Mouse (Mus musculus) urinary bladder, adult 2 months (tissue): ENCODE results near the gene Phf21a. TPM values are rescaled to one million over a fixed set of nuclear protein-coding genes. Genes with fewer than 3 reads are reported as not detected.

ENCODE experiments used
- DNase-seq: peaks from one replicate; pipeline ENCODE4 v3.0.0; 2022; ENCODE audit warnings: low spot score
- polyA plus RNA-seq: library from polyadenylated mRNA; depleted of rRNA; stranded (reverse); fragments of >200 nt; gene quantifications from 2 replicates; pipeline ENCODE4 v1.2.3, GENCODE M21; 2012

Phf21a gene
- polyA plus RNA-seq, 1 experiment, result 27.1 TPM

DNA sequence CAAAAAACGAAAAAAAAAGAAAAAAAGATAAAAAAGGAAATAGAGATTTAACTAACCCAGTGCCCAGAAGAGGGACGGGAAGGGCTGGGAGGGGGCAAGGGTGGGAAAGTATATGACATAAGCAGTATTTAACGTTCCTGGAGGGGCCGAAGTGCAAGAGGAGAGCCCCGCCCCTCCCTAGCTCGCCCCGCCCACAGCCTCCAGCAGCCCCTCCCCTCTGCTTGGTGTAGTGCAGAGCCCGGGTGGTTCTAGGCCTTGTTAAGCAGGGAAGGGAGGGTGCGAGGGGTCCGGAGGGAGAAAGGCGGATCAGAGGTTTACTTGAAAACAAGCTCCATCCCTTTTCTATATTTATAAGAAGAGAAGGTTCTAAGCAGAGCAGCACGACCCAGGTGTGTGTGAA lies 268.0 kb downstream of the Phf21a start:
- DNase-seq, result no peak

DNA sequence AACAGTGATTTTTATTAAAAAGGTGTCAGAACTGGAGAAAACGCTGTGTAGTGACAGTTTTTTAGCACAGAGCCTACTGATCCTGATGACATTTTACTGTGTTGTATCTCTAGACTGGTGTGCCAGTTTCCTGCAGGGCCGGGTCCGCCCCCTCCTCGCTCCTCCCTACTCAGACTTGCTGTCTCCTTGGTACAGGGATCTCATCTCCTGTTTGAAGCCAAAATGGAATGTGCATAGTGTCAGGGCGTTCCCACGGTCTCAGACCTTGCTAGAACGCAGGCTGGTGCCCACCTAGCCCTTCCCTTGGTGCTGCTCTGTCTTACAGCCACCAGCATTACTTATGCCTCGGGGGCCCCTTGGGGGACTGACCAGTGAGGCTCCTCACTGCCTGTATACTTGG lies 268.9 kb downstream of the Phf21a start:
- DNase-seq, result peak; percentile 13

- no peak for DNase-seq
Measured at GRCm38 (mm10) chr2:92362571-92363228, 269.8 kb downstream of the Phf21a start.

GRCm38 (mm10) chr2:92364086-92364485 lies 271.2 kb downstream of the Phf21a start:
- no peak for DNase-seq

- DNase-seq, result no peak
Measured at GRCm38 (mm10) chr2:92365568-92365967, 272.7 kb downstream of the Phf21a start.

DNA sequence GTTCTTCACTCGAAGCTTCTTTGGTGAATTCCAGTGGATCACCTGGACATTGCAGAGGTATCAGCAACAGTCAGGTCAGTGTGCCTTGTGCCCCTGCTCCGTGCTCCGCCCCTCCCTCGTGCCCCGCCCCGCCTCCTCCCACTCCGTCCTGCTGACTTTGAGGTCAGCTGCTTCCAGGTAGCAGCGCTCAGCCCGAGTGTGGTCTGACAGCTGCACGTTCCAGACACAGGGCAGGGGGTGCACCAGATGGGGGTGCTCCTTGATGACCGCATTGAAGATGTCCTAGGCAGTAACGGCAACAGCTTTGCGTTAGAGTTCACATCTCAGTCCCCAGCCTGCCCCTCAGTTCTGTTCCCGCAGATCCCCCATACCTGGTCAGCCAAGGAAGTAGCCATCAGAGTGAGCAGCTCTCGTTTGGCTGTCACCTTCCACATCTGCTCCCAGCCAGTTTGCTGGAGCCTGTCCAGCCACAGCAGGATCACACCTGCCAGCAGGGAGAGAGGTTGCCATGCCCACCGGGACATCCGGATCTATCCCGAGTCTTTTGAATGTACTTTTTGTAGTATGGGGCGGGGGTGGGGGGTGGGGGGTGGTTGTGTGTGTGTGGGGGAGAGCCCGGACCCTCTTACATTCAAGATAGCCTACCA lies 274.6 kb downstream of the Phf21a start:
- no peak for DNase-seq

DNA sequence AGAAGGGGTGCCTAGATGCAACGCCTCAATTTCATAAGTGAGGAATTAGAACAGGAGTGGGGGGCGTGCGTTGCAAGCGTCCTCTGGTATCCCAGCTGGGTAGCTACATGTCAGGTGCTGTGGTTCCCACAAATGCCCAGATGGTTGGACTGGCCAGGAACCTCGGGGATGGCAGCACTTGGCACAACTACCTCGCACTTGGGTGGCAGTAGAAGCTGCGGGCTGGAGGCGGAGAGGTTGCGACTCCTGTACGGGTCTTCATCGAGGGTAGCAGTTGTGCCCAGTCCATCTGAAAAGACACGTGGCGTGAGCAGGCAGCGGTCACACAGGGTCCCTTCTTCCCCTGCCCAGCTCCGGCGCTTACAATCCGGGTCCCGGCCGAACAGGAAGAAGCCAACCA lies 277.5 kb downstream of the Phf21a start:
- DNase-seq, result no peak

DNA sequence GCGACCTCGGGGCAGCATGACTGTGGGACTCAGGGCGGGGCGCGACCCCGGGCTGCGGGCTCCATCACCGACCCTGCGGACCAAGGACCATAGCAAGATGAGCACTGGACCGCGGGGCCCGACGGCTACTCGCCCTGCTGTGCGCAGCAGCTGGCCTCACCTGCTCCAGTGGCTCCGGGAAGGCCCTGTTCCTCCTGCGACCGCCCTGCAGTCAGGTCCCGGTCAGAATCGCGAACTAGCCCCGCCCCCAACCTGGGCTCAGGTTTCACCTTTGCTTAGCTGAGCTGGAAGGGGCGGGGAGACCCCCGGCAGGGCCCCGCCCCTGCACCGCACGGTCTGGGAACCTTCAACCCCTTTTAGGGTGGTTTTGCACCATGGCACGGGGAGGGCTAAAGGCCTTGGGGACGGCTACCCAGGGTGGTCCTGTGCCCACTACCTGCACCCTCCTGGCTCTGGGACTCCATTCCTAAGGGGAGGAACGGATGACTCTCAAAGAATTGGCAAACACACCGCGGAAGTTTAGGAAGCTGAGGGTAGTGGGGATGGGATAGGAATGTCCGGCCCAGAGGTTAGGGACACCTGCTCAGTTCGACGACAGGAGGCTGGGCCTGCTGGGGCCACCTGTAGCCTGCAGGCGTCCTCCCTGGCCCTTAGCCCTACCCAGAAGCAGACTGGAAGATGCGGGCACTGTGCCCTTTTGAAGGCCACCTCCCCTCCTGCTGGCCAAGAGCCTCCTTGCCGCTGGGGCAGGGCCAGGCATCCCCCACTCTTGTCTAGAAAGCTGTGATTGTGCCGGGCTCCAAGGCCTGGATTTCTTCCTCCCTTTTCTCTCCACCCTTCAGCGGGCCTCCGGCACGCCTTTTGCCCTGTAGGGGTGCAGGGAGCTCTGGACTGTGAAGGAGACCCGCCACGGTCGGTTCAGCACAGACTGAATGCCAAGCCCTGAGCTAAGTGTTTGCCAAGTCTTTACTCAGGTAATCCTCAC lies 278.2 kb downstream of the Phf21a start:
- peak; percentile 74 for DNase-seq

- DNase-seq, result no peak
Measured at GRCm38 (mm10) chr2:92371971-92372690, 279.2 kb downstream of the Phf21a start.

DNA sequence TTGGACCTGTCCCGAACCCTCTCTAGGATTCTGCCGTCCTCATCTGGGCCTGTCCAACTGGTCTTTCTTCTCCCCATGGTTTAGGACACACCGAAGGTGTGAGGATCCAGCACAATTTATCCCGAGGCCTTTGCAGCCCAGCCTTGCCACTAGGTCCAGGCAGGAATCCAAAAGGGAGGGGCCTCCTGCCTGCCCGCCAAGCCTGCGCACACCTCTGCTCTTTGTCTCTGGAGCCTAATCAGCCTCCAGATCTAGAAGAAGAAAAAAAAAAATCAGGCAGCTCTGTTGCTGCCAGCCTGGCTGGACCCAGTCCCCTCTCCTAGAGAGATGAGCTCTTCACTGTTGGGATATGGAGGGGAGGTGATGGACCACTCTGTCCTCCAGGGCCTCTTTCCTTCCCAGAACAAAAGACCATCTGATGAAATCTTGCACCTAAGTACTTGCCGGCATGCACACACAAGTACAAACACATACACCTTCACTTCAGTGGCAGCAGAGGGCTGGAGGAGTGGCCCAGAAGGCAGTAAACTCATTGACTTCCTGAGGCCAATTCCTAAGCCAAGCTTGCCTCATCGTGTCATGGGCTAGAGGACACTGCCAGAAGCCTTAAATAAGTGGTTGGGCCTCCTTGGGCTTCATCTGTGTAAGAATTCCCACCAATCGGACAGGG lies 280.0 kb downstream of the Phf21a start:
- DNase-seq, result no peak

DNA sequence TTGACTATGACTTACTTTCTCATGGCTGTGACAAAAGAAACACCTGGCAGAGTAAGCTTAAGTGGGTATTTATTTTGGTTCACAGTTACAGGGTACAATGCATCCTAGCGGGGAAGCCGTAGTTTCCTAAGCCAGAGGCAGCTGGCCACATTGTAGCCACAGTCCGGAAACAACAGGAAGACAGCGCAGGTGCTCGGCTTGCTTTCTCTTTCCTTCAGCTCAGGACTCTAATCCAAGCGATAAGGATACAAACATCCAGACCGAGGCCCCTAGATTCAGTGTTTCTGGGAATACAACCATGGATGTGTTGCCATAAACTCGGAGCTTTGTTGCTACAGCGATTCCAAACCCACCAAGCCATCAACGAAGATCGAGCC lies 280.5 kb downstream of the Phf21a start:
- DNase-seq, result no peak

GRCm38 (mm10) chr2:92374514-92374913 lies 281.6 kb downstream of the Phf21a start, which contains the start of the genes Pex16 and Large2:
Pex16 (plus strand) TSS chr2:92374676.
Large2 (minus strand) TSS chr2:92374869.
- no peak for DNase-seq

DNA sequence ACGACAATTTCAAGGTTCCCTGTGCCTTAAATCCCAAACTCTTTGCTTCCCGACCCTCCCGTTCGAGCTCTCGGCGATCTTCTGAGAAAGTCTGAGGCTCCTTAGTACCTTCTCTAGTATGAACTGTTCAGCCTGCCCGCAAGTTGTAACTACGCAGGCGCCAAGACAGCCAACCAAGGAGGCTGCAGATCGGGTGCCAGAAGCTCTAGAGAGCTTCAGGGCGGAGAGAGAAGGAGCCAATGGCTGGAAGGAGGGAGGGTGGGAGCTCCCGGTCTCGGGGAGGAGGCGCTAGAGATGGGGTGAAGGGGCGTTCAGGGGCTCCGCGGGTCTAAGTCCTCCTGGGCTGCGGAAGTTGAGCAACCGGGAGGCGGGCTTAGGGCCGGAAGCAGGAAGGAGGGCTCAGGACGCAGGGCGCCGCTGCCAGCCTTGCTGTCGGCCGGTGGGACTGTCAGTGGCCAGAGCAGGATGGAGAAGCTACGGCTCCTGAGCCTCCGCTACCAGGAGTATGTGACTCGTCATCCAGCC lies 282.2 kb downstream of the Phf21a start:
- peak; percentile 87 for DNase-seq

GRCm38 (mm10) chr2:92375788-92376187 lies 282.9 kb downstream of the Phf21a start:
- DNase-seq, result no peak

- no peak for DNase-seq
Measured at GRCm38 (mm10) chr2:92376300-92376699, 283.4 kb downstream of the Phf21a start.

DNA sequence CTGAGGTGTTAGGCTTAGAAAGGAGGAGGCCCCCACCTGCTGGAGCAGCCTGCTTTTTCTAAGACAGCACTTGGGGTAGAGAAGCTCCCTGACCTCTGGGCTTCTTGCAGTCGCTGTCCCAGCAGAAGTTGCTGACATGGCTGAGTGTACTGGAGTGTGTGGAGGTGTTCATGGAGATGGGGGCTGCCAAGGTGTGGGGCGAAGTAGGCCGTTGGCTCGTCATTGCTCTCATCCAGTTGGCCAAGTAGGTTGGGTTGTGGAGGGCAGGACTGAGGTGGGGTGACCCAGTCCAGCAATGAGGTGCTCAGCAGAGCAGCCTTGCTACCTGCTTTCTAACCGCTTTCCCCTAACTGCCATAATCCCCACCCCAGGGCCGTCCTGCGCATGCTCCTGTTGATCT lies 284.4 kb downstream of the Phf21a start:
- DNase-seq, result no peak

DNA sequence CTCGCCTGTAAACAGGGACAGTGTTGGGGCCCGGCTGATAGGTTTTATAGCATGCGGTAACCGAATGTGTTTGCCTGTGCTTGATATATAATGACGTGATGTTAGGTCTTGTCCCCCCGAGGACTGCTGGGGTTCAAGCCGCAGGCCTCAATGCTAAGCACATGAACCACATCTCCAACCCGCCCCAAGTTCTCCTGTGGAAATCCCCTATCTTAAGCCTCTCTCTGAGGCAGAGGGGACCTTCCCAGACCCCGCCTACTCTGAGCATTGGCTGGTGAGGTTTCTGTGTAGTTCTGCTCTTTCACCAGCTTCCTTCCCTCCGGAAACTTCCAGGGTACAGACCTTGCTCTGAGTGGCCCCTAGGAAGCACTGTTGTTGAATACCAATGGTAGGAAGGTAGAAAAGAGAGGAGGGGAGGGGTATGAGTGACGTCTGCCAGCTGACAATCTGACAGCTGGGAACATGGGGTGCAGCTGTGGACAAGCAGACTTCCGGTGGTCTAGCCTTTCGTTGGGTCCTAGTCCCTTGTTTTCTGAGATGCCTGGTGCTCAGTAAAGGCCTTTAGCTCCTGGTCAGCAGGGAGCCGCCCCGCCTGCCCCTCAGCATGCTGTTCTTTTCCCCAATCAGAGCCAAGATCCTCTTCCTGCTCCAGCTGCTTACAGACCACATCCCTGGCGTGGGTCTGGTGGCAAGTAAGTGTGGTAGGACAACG lies 287.0 kb downstream of the Phf21a start:
- DNase-seq, result no peak

- DNase-seq, result no peak
Measured at GRCm38 (mm10) chr2:92380495-92381050, 287.7 kb downstream of the Phf21a start.

DNA sequence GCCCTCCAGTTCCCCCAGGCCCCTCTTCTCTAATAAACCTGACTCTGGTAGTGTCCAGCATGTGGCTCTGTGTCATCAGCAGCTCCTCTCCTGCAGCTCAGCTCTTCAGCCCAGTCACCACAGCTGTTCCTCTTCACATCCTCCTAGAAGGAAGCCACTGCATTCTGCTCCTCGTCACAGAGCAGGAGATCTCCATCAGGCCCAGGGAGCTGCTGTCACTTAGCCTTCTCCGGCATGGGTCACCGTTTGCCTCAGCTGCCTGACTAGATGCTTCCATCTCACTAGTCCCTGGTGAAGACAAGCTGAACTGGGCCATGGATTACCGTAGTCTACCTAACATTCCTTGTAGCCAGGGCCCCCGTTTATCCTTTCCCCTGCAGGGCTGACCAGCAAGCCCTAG lies 288.2 kb downstream of the Phf21a start:
- DNase-seq, result no peak
